Mouse (Mus musculus) small intestine, adult 2 months (tissue): ENCODE results near the gene Dcaf10.

Source experiments
- CTCF ChIP-seq: fragments of 200-500 bp; IDR thresholded peaks from 2 replicates; pipeline ENCODE4 v1.5.1; 2012; ENCODE audit warnings: low read depth, mild to moderate bottlenecking, control low read depth, inconsistent platforms, low read length, moderate library complexity, mixed read lengths; ENCODE audit not compliant: insufficient replicate concordance, insufficient read length; ENCODE audit errors: extremely low read depth
- POLR2A ChIP-seq: fragments of 200-500 bp; IDR thresholded peaks from 2 replicates; pipeline ENCODE4 v1.6.1; 2012; ENCODE audit warnings: low read depth, mild to moderate bottlenecking, control low read depth, inconsistent platforms, low read length, moderate library complexity

DNA sequence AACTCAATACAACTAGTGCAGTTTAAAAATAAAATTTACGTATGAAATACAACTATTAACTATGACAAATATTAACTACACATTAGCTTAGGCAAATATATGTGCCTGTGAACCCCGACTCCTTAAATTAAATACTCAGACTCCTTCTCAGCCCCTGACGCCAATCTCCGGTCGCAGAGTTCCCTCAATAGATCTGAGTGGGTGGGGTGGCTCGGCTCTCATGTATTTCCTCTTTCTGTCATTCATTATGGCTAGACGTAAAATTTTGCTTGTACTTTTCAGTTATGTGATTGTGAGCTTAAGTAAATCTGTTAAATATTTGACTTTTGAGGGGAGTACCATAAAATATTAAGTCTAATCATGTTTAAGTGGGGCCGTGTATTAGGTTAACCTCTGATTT, 51.1 kb downstream of the Dcaf10 start:
- TF ChIP-seq POLR2A, result no peak
- no peak for TF ChIP-seq CTCF
